In genomic region chr15:103372461-103372860, GRCm38 (mm10) we compare ENCODE assay signal across 42 mouse cellular contexts. TPM values are rescaled to one million over a fixed set of nuclear protein-coding genes. Genes with fewer than 3 reads are reported as not detected.
"Had no signal": no experiment of that assay in that cellular context is flagged by ENCODE, and none has a peak within 500 bp of the region (broad histone marks: within the 10 kb centered on the region; RNA-seq: fewer than 3 reads in every experiment).

No protein-coding gene starts in this region.

- DNase-seq: heart, postnatal 14 days; kidney, adult 11 months; kidney, adult 18-20 months; kidney, adult 2 months; kidney, adult 8-10 months; kidney, adult 9 months; kidney, postnatal 10 days; kidney, postnatal 14 days; kidney, postnatal 25 days; kidney, postnatal 36 days; kidney, postnatal 4 days; layer of hippocampus, adult 9-11 months; layer of hippocampus, postnatal 36 days had no signal

- H3K4me3 ChIP-seq: heart, embryonic 12.5 days; heart, embryonic 13.5 days; heart, embryonic 15.5 days; hindbrain, embryonic 10.5 days; hindbrain, embryonic 12.5 days; hindbrain, embryonic 13.5 days; hindbrain, embryonic 15.5 days; intestine, embryonic 15.5 days; kidney, embryonic 15.5 days; layer of hippocampus, adult 2 months; left cerebral cortex, adult 2 months had no signal

- H3K27ac ChIP-seq: heart, embryonic 13.5 days; hindbrain, embryonic 10.5 days; hindbrain, embryonic 12.5 days; hindbrain, embryonic 13.5 days; hindbrain, embryonic 14.5 days; hindbrain, embryonic 15.5 days; hindbrain, postnatal 0 days; intestine, embryonic 15.5 days; kidney, embryonic 15.5 days; kidney, postnatal 0 days; layer of hippocampus, adult 2 months; left cerebral cortex, adult 2 months had no signal

- H3K9me3 ChIP-seq: heart, embryonic 12.5 days; heart, embryonic 13.5 days; heart, embryonic 15.5 days; hindbrain, embryonic 10.5 days; hindbrain, embryonic 12.5 days; hindbrain, embryonic 13.5 days; hindbrain, embryonic 15.5 days; intestine, embryonic 15.5 days; kidney, embryonic 15.5 days had no signal

- H3K27me3 ChIP-seq: heart, embryonic 12.5 days; heart, embryonic 13.5 days; heart, embryonic 15.5 days; hindbrain, embryonic 15.5 days; intestine, embryonic 15.5 days had no signal

- H3K36me3 ChIP-seq: heart, embryonic 12.5 days; heart, embryonic 13.5 days; heart, embryonic 15.5 days; hindbrain, embryonic 10.5 days; hindbrain, embryonic 12.5 days; hindbrain, embryonic 13.5 days; hindbrain, embryonic 15.5 days; intestine, embryonic 15.5 days; kidney, embryonic 15.5 days had no signal

RNA-seq across cellular contexts. Expression of gene Zfp385a, which starts 32.6 kb away (rescaled TPM):
- polyA plus RNA-seq: inflammation-experienced regulatory T-cells, adult 6 months had no signal

RNA-seq across cellular contexts. Expression of gene Gtsf1, which starts 57.8 kb away (rescaled TPM):
- total RNA-seq: heart, postnatal 25 days; heart, postnatal 36 days; hematopoietic stem cell, adult 5-6 weeks; hindbrain, postnatal 0 days; layer of hippocampus, adult 18-20 months; layer of hippocampus, adult 2 months; layer of hippocampus, adult 8-10 months; layer of hippocampus, postnatal 10 days; layer of hippocampus, postnatal 14 days; layer of hippocampus, postnatal 25 days; layer of hippocampus, postnatal 36 days; left cerebral cortex, adult 2 months; left cerebral cortex, adult 8-10 months had no signal
- polyA plus RNA-seq: hindbrain, embryonic 10.5 days; hindbrain, embryonic 11.5 days; hindbrain, embryonic 12.5 days; hindbrain, embryonic 13.5 days; hindbrain, embryonic 14.5 days; hindbrain, embryonic 15.5 days; hindbrain, embryonic 16.5 days; intestine, embryonic 14.5 days; intestine, embryonic 15.5 days; intestine, embryonic 16.5 days; kidney, adult 2 months; kidney, embryonic 14.5 days; kidney, embryonic 15.5 days; kidney, postnatal 0 days had no signal
